Mouse (Mus musculus) urinary bladder, adult 2 months (tissue): ENCODE data around the gene Ncapd2. TPM values are rescaled to one million over a fixed set of nuclear protein-coding genes. Genes with fewer than 3 reads are reported as not detected.

ENCODE experiments used
- DNase-seq: peaks from one replicate; pipeline ENCODE4 v3.0.0; 2022; ENCODE audit warnings: low spot score
- polyA plus RNA-seq: library from polyadenylated mRNA; depleted of rRNA; stranded (reverse); fragments of >200 nt; gene quantifications from 2 replicates; pipeline ENCODE4 v1.2.3, GENCODE M21; 2012; rRNA removed

Ncapd2 gene
- 17.3 and 24.3 TPM in 2 replicates for polyA plus RNA-seq

DNA sequence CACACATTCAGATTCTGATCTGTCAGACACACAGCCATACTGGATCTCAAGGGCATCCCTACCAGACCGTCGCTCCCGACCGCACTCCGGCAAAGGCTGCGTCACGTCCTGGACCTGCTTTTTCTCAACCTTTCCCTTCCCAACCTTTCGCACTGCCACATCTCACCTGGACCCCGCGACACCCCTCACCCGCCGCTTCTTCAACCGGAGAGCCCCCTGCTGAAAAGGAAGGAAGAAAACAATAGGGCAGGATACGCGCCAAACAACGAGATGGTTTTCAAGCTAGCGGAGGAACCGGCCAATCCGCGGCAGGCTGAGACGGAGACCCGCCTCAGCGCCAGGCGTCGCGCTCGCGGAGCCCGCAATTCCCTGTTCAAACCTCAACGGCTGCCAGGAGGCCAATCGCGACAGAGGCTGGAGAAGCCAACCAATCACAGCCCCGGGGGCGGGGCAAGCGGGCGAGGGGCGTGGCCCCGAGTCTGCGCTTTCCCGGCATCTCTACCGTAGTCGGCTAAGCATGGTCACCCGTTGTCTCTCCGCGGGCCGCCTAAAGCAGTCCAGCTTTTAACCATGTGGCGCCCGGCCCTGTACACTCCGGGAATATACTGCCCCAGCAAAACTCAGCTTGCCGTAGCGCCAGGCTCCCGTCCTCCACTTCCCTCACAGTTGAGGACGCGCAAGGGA lies at the start of gene Ncapd2, which contains the start of gene Mrpl51:
Ncapd2 (minus strand) TSS at position 370 of the 684 bp plus-strand sequence.
Mrpl51 (plus strand) TSS at position 470 of the 684 bp plus-strand sequence.
- DNase-seq = peak; percentile 83

DNA sequence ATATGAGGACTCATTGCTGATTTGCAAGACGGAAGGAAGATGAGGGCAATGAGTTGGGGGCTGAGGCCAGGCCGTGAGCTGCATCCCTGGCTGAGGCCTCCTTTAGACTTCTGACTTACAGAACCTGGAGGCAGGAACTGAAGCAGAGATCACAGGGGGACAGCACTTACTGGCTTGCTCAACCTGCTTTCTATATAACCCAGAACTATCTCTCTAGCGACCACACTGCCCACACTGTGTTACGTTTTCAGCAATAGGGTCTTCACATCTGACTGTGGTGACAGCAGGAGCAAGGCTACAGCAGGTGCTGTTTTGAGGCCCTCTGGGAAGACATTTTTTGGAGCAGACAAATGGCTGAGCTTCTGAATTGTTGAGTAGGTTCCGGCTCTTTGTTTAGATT lies 49.1 kb upstream of the Ncapd2 start:
- no peak for DNase-seq

DNA sequence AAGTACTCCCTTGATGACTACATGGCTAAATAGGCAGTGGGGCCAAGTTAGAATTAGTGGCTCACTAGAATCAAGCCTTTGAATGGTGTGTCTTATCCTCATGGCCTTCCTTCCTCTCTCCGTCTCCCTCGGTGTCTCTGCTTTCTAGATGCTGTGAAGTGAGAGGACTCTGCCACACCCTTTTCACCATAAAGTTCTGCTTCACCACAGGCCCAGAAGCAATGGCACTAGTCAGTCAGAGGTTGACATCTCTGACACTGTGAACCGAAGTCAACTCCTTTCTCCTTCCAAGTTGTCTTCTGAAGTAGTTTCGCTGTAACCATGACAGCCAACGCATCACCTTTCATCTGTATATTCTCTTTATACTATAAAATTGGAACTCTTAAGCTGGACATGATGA lies 48.0 kb upstream of the Ncapd2 start:
- no peak for DNase-seq

DNA sequence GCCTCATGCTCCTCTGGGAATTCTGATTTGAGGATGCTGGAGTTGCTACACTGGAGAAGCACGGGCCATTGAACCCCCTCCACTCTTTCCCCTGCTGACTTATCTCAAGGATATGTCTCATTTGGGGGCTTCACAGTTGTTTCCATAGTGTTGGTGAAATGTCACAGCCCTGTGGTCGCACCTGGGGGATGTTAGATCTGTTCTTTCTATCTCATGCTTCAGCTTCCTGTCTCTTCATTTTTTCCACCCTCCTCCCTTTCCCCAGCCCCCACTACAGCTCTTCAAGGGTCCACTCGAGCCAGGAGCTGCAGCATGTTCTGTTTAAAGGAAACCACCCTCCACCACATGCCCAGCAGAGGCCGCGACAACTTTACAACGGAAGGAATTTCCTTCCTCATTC lies 46.9 kb upstream of the Ncapd2 start:
- DNase-seq = no peak

DNA sequence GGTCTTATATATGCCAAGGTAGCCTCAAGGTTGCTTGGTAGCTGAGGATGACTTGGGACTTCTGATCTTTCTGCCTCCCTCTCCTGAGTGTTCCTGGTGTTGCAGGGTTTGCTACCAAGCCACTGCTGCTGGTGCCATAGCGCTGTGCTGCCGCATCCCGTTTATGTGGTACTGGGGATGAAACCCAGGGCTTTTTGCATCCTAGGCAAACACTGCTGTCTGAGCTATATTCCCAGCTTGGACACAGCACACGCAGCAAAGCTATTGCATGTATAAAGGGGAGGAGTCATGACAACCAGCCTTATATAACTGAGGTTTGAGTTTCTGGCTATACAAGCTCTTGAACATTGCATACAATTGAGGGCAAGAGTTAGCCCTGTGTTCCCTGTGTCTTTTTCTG lies 45.9 kb upstream of the Ncapd2 start:
- no peak for DNase-seq

DNA sequence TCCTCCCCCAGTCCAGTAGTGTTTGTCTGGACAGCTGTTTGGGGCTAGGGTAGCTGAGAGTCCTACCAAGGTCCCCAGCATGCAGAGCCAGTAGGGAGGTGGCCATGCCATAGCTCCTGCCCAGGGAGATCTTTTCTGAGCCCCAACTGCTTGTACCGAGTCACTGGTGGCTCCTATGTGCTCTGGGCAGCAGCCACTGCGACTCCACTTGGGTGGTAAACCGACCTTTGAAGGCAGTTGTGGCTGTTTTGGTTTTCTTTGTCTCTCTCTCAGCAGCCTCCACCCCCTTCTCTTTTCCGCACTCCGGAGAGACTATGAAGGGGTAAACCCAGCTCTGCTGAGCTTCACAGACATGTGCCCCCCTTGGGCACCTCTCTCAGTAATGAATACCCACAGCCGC lies 45.3 kb upstream of the Ncapd2 start, which contains the start of gene Cd27:
Cd27 (minus strand) TSS at position 229 of the 400 bp plus-strand sequence.
- no peak for DNase-seq

DNA sequence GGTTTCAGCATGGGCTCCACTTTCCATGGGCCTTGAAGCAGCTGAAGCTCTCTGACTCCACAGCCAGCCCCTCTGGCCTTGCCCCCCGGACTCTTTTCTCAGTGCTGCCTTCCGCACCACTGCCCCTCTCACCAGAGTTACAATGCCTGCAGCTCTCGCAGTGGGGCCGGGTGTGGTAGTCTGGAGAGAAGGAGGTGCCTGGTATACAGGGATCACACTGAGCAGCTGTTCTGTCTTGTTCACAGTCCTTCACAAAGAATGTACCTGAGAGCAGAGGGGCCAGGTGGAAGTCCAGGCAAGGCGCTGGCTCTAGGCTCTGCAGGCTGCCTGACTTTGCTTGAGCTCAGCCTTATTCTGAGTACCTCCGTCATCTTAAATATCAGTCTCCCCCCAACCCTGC lies 44.8 kb upstream of the Ncapd2 start:
- no peak for DNase-seq

DNA sequence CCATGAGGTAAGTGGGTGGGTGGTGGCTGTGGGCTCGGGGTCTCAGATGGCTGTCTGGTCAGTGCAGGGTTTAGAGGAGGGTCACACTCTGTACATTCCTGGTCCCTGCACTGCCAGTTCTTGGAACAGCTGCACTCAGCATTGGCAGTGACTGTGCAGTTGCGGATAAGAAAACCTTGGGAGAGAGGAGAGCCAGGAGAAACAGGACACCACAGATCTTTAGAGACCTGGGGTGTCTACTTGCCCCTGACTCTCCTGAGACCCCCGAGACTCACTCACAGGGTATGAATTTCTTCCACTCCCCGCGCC lies 43.0 kb upstream of the Ncapd2 start:
- no peak for DNase-seq

DNA sequence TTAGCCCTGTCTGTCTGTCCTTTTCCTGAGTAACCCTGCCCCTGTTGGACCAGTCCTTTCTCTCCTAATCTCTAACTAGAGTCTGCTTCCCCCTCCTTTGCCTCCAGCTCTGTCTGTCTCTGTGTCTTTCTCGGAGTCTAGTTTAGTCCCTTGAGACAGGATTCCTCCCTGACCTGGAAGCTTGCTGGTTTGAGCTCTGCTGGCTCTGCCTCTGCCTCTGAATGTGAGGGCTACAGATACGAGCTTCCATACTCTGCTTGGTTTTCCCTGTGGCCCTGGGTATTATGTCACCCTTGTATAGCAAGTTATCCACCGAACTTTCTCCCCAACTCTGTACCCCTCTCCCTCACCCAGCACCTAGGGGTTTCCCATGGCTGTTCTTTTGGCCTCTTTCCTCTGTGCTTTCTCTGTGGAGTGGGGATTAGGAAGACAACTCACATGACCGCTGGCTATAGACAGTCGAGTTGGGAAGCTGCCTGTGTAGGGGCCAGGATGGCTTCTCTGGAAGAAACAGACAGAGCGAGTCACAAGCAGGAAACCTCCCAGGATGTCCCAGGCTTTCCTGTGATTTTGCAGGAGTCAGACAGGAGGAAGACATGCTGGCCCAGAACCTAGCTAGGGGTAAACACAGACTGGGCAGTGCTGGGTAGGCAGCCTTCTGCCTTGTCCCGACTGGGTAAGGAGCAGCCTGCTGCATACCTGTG lies 42.5 kb upstream of the Ncapd2 start:
- no peak for DNase-seq

DNA sequence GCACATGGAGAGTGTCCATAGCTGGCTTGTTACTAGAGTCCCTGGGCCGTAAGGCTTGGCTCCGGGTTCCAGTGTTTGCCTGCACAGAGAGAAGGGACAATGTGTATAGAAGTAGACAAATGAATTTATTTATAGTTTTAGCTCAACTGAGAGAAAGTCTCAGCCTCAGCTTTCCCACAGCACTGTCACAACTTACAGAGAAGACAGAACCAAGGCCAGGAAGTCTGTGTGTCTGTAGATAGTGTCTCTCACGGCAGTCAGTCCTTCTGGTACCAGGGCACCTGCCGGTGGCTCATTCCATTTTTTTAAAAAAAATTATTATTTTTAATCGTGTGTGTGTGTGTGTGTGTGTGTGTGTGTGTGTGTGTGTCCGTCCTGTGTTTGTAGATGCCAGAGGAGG lies 41.0 kb upstream of the Ncapd2 start:
- no peak for DNase-seq

DNA sequence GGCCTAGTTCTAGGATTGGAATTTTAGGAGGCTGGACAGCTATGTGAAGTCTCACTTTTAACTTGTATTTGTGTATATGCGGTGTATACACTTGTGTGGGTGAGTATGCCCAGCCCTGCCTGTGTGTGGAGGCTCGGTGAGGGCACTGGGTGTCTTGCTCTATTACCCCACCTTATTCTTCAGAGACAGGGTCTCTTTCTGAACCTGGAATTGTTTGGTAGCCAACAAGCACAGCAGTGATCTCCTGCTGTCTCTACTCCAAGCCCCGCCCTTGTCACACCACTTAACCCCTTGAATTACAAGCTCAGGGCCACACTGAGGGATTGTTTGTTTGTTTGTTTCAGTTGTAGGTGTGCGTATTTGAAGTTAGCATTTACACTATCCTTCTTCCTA lies 40.5 kb upstream of the Ncapd2 start:
- no peak for DNase-seq

DNA sequence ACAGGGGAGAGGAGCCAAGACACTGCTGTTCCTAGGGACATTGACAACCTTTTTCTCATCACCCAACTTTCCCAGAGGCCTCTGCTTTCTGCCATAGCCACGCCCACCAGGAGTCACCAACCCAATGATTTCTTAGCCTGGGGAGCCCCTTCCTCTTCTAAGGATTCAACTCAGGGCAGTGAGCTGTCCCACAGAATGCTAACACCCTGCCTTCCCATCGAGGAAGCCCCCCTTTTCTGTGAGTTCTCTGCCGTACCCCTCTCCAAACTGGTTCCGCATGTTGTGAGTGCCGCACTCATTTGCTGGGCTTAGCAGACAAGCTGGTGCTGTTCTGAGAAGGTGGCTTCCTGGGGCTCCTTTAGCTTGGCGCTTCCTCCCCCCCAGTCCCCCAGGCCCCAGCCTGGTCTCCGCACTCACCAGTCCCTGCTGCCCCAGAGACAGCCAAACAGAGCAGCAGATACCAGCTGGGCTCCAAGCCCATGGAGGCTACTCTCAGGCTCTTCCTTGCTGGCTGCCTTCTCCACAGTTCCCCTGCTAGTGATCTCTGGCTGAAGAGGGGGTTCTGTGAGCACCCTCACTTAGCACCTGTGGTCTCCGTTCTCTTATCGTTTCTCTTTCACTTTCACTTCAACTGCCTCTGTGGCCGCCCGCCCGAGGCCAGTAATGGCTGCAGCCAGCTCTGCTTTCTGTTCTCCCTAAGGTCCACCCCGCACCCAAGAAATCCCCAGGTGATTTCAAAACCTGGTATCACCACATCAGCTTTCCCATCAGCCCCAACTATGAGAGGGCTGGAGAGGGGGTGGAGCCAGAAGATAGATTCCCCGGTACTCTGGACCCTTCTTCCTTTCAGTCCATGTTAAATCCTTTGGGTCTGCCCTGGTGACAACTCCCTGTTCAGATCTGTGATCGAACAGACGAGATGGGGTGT lies 39.9 kb upstream of the Ncapd2 start, which contains the start of gene Tapbpl:
Tapbpl (minus strand) TSS at position 744 of the 928 bp plus-strand sequence.
- DNase-seq = peak; percentile 44

DNA sequence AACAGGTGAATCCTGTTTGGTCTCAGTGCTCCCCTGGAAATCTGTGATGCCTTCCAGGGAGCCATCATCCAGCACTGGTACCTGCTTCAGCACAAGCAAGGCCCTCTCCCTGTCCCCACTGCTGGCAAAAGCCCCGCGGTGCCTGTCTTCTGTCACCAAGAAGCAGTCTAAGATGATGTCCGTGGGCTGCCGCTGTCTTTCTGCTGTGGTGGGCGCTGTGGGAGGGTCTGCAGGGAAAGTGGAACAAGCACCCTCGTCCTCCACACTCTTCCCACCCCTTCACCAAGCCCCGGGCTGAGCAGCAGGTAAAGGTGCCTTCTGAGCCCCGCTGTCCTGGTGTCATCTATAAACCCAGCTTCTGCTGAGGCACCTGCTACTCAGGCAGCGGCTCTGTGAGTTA lies 39.1 kb upstream of the Ncapd2 start:
- DNase-seq = no peak

DNA sequence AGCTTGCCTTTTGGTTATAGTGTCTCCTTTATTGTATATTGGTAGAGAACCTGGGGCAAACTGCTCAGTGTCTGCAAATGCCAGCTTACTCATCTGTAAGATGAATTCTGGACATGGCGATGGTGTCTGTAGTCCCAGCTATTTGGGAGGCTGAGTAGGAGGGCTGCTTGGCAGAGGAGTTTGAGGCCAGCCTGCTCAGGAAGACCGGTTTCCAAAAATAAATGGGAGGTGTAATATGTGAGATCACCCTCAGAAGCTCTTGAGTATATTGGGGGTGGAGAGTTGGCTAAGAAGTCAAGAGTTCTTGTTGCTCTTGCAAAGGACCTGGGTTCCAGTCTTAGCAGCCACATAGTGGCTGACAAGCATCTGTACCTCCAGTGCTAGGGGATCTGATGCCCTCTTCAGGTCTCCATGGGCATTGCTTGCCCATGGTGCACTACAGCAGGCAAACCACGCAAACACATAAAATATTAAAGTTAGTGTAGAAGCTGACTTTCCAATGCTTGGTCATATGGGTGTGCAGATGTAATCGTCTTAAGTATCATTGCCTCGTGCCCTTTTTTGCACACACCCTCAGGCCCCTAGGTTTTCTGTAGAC lies 34.1 kb upstream of the Ncapd2 start:
- DNase-seq = no peak

DNA sequence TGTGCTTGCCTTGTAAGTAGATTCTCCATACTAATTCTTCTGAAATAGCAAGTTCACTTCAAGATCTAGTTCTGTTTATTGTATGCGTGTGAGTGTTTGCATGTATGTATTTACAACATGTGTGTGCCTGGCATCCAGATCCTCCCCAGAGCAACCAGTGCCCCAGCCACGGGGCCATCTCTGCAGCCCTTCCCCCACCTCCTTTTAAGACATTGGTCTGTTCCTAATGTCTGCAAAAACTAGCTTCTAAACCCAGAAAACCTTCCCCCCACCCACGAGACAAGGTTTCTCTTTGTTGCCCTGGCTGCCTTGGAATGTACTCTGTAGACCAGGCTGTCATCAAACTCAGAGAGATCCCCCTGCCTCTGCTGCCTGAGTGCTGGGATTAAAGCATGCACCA lies 31.1 kb upstream of the Ncapd2 start:
- no peak for DNase-seq

DNA sequence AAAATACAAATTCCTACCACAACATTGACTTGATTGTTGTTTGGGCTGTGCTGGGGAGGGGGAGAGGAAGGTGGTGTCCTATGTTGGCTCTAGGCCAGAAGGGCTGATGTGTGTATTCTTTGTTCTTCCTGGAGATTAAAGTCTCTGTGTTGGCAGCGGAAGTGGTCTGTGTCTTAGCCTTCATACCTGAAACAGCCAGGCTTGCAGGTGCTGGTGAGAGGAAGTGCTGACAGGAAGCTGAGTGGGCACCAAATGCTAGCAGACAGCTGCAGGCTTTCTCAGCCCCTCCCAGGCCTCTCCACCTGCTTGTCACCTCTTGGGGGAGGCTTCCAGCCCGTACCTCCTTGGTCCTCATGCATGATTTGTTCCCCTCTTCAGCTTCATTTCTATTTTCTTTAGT lies 30.6 kb upstream of the Ncapd2 start:
- DNase-seq = no peak

DNA sequence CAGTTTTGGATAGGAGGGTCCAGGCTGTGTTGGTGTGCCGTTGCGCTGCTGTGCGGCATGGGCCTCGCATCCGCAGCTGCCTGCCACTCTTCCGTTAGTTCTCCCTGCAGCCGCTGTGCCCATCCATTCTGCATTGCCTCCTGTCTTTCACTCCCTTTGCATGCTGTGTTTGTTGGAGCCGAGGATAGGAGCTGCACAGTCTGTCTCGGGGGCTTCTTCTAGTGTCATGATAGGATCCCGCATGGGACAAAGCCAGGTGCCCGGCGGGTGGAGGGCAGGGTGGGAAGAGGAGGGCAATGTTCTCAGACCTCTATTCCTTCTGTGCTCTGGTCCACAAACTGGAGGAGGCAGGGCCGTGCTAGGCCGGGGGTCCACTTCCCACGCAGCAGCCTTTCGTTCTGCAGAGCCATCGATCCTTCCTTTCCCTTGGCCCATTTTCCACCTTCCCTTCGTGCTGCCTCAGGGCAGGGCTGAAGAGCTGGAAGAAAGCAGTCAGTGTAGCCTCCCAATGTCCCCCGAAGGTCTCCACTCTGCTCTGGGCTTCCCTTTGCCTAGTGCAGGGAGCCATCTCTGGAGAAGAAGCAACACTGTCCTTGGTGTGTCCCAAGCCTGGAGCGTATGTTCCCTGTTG lies 29.7 kb upstream of the Ncapd2 start:
- DNase-seq = no peak

DNA sequence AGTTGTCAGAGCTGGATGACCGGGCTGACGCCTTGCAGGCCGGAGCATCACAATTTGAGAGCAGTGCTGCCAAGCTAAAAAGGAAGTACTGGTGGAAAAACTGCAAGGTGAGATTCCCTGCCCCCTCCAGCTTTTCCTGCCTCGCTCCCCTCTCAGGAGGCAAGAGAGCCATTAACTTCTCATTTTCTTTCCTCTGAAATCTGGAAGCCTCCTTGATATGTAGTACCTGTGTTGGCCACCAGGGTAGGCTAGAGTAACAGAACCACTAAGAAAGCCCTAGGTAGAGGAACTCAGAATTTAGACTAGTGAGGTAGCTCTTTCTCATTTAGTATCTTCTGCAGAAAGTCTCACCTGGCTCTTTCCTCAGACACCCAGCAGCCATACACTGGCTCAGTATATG lies 27.5 kb upstream of the Ncapd2 start:
- DNase-seq = no peak

DNA sequence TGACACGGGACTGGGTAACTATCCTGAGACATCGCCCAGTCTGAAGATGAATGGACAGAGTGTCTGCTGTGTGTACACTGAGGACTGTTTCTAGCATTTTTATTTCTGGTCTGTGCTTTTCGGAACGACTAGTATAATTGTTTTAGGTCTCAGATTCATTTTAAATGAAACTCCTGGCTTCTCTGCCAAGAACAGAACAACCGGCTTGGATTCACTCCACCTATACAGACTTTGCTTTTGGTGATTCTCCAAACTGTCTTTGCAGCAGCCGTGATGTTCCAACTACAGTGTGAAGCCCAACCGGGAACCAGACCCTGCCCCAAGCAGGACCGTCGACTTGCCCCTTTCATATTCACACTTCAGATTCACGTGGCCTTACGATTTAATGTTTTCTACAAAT lies 26.4 kb upstream of the Ncapd2 start:
- no peak for DNase-seq

DNA sequence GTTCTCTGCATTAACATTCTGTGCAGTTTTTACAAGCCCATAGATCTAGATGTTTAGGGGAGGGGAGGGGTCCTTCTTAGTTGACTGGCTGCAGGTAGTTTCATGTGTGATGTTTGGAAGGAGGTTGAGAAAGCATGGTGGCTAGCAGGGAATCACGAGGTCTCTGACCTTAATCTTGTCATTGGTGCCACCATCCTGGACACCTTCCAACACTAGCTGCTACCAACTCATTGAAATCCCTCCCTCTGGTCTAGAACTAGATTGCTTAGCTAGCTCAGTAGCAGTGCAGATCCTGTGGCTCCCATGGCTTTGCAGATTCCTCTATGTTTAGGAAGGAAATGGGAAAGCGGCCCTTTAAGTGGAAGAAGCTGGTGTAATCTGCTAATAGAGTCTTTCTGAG lies 25.4 kb upstream of the Ncapd2 start:
- DNase-seq = no peak

DNA sequence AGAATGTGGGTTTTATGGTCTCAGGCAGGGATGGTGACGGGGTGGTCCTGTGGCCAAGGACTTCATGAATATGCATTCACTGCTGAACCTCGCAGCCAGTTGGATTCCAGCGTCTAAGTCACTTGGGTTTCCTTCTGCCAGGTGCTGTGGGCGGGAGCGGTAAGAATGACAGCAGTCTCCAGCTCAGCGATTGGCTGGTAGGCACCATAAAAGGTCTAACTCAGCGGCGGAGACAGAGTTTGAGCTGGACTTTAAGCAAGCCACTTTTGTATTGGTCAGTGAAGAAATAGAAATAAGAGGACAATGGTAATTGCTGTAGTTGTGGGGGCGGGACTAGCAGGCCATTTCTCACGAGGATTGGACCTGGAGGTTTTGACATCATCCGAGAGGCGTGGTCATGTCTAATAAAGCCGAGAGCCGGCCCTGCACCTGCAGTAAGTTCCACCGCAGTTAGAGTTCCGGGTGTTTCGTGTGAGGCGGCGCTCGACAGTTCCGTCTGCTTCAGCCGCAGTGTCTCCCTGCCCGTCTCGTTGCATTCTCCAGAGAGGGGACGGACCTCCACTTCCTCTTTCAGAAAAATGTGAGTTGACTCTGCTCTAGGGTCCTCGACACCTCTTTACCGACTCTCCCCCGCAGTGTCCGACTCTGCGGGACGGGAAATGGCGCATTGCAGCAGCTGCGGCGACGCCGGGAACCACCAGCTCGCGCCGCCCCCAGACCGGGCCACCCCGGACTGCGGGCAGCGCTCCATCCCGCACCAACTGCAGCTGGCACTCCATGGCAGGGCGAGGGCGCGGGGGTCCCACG lies 23.9 kb upstream of the Ncapd2 start, which contains the start of gene Vamp1:
Vamp1 (plus strand) TSS at position 404 of the 807 bp plus-strand sequence.
- DNase-seq = peak; percentile 83
